Mouse (Mus musculus) liver, adult 2 months (tissue): ENCODE data around the gene Epha1. TPM values are rescaled to one million over a fixed set of nuclear protein-coding genes. Genes with fewer than 3 reads are reported as not detected.

Experiments
- DNase-seq: peaks from one replicate; pipeline ENCODE4 v3.0.0-alpha.2; 2011; ENCODE audit warnings: low read depth, low spot score; ENCODE audit errors: extremely low read depth
- H3K27ac ChIP-seq: fragments of 200-500 bp; replicated peaks from 2 replicates; pipeline ENCODE4 v1.5.1; 2012; ENCODE audit warnings: low read depth, mild to moderate bottlenecking, control low read depth, inconsistent platforms, low read length; ENCODE audit not compliant: insufficient read depth
- H3K27me3 ChIP-seq: fragments of 200-500 bp; 2 replicates; pipeline ENCODE4 v1.6.1; 2012; ENCODE audit warnings: mild to moderate bottlenecking, moderate library complexity, low read length, inconsistent platforms; ENCODE audit not compliant: control insufficient read depth, insufficient read depth
- H3K36me3 ChIP-seq: fragments of 200-500 bp; 2 replicates; pipeline ENCODE4 v1.6.1; 2012; ENCODE audit warnings: low read length, inconsistent platforms; ENCODE audit not compliant: control insufficient read depth, insufficient read depth
- H3K4me1 ChIP-seq: fragments of 200-500 bp; 2 replicates; pipeline ENCODE4 v1.6.1; 2011; ENCODE audit warnings: low read length; ENCODE audit not compliant: control insufficient read depth, insufficient read depth
- H3K4me3 ChIP-seq: fragments of 200-500 bp; 2 replicates; pipeline ENCODE4 v1.5.1; 2011; ENCODE audit warnings: low read depth, mild to moderate bottlenecking, control low read depth, low read length, moderate library complexity; ENCODE audit not compliant: insufficient read depth
- H3K79me2 ChIP-seq: fragments of 200-500 bp; 2 replicates; pipeline ENCODE4 v1.6.1; 2012; ENCODE audit warnings: inconsistent platforms, mild to moderate bottlenecking, low read length, moderate library complexity; ENCODE audit not compliant: control insufficient read depth, insufficient read depth
- H3K9ac ChIP-seq: fragments of 200-500 bp; 2 replicates; pipeline ENCODE4 v1.6.1; 2012; ENCODE audit warnings: low read depth, mild to moderate bottlenecking, control low read depth, inconsistent platforms, low read length
- CTCF ChIP-seq: fragments of 200-500 bp; IDR thresholded peaks from 2 replicates; pipeline ENCODE4 v1.5.1; 2011; ENCODE audit warnings: low read depth, low read length, control low read depth
- POLR2A ChIP-seq: fragments of 200-500 bp; IDR thresholded peaks from 2 replicates; pipeline ENCODE4 v1.6.1; 2011; ENCODE audit warnings: low read length, control low read depth; ENCODE audit not compliant: insufficient read depth; ENCODE audit errors: extremely low read depth
- WGBS: fragments of 180-500 bp; shearing (Covaris S2); methylation state at CpG from one replicate; pipeline ENCODE4 v1.1.7; 2018; 5-methylcytosine and 5-hydroxymethylcytosine counted together
- polyA plus RNA-seq: library from polyadenylated mRNA; depleted of rRNA; stranded (reverse); fragments of >200 nt; gene quantifications from 2 replicates; pipeline ENCODE4 v1.2.3, GENCODE M21; 2012
- total RNA-seq: library from RNA; depleted of rRNA; stranded (reverse); fragments of >200 nt; gene quantifications from 2 replicates; pipeline ENCODE4 v1.2.3, GENCODE M21; 2014

Epha1 gene
- total and polyA plus RNA-seq, 2 experiments, result 27.6 to 28.1 TPM

- WGBS, result 33% methylated on average over 13 of the region's 13 CpGs
- H3K4me1 ChIP-seq, result peaks cover 21% of the 10 kb centered on the region
- DNase-seq, result peak; percentile 59
- H3K27me3 ChIP-seq, result no peaks in the 10 kb centered on the region
- peak overlapping the region; percentile 98 for H3K9ac ChIP-seq
- peak overlapping the region; percentile 81 for H3K27ac ChIP-seq
- peak overlapping the region; percentile 68 for H3K4me3 ChIP-seq
- H3K36me3 ChIP-seq, result peaks cover 8% of the 10 kb centered on the region; the same call in 1 of the 2 replicates
- no peak for TF ChIP-seq CTCF
- no peak for TF ChIP-seq POLR2A
- H3K79me2 ChIP-seq, result peaks cover 3% of the 10 kb centered on the region; the same call in 1 of the 2 replicates
Measured at GRCm38 (mm10) chr6:42350968-42351775, 21.9 kb downstream of the Epha1 start.

GRCm38 (mm10) chr6:42350021-42350967, 22.8 kb downstream of the Epha1 start:
- TF ChIP-seq POLR2A (peak; percentile 98), CTCF (0 out of 2 replicates have a peak, but pooled peaks have one; percentile 0)
- Histone ChIP-seq H3K36me3 (peaks cover 3% of the 10 kb centered on the region; the same call in 1 of the 2 replicates), H3K4me1 (peaks cover 21% of the 10 kb centered on the region), H3K27ac (peak overlapping the region; percentile 81), H3K27me3 (no peaks in the 10 kb centered on the region), H3K79me2 (peaks cover 3% of the 10 kb centered on the region; the same call in 1 of the 2 replicates), H3K4me3 (peak overlapping the region; percentile 68), H3K9ac (peak overlapping the region; percentile 98)
- DNase-seq, result peak; percentile 60
- under 1% methylated on average over 71 of the region's 72 CpGs for WGBS

- peaks cover 3% of the 10 kb centered on the region; the same call in 1 of the 2 replicates for H3K79me2 ChIP-seq
- no peaks in the 10 kb centered on the region for H3K27me3 ChIP-seq
- H3K4me3 ChIP-seq, result peak within 1 kb of the TSS; percentile 68
- TF ChIP-seq POLR2A (0 out of 2 replicates have a peak, but pooled peaks have one; percentile 25), CTCF (0 out of 2 replicates have a peak, but pooled peaks have one; percentile 28)
- no peaks in the 10 kb centered on the region for H3K36me3 ChIP-seq
- peak; percentile 85 for DNase-seq
- peak within 1 kb of the TSS; percentile 98 for H3K9ac ChIP-seq
- H3K4me1 ChIP-seq, result peaks cover 19% of the 10 kb centered on the region
- H3K27ac ChIP-seq, result peak within 1 kb of the TSS; percentile 81
- WGBS, result under 1% methylated on average over 34 of the region's 36 CpGs
Measured at GRCm38 (mm10) chr6:42349426-42350020, 23.5 kb downstream of the Epha1 start, which contains the start of gene Zyx. Gene Zyx (plus strand): TSS chr6:42349630.

- H3K4me3 ChIP-seq, result peak overlapping the region; percentile 68
- DNase-seq, result no peak
- H3K79me2 ChIP-seq, result peaks cover 3% of the 10 kb centered on the region; the same call in 1 of the 2 replicates
- H3K9ac ChIP-seq, result peak overlapping the region; percentile 73
- H3K27ac ChIP-seq, result peak overlapping the region; percentile 80
- WGBS, result 2% methylated on average over 11 of the region's 11 CpGs
- H3K27me3 ChIP-seq, result no peaks in the 10 kb centered on the region
- peaks cover 15% of the 10 kb centered on the region for H3K4me1 ChIP-seq
- no peaks in the 10 kb centered on the region for H3K36me3 ChIP-seq
- TF ChIP-seq POLR2A (no peak), CTCF (peak; percentile 77)
Measured at GRCm38 (mm10) chr6:42349006-42349425, 24.1 kb downstream of the Epha1 start.
